ENCODE assay signal across 28 mouse cellular contexts in the genomic region with DNA sequence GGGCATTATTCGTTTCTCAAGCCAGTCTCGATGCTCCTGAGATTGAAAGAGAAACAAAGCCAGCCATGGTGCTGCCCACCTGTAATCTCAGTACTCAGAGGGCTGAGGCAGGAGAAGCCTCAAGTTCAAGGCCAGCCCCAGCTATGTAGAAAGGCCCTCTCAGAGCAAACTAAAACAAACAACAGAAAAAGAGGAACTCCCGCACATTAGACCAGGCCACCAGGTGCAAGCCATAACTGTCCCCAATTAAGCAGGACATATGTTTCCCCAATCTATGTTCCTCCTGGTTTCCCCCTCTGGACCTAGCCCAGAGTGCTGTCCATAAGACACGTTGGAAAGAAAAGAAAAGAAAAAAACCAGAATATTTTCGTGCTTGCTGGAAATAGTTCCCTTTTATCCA.
DNase-seq lines count a peak whose midpoint lies in the region; ATAC-seq and TF ChIP-seq lines count a peak whose summit lies in the region.
"Had no signal": no experiment of that assay in that cellular context is flagged by ENCODE, and none has a peak within 500 bp of the region (broad histone marks: within the 10 kb centered on the region; RNA-seq: fewer than 3 reads in every experiment).

No protein-coding gene starts in this region.

- no peaks in the 10 kb centered on the region for H3K36me3 ChIP-seq in midbrain, embryonic 13.5 days
- no peaks in the 10 kb centered on the region for H3K36me3 ChIP-seq in intestine, postnatal 0 days (ENCODE audit: control insufficient read depth, insufficient read depth)
- H3K36me3 ChIP-seq: embryonic facial prominence, embryonic 13.5 days; embryonic facial prominence, embryonic 15.5 days; forebrain, embryonic 10.5 days; forebrain, embryonic 12.5 days; G1E had no signal

- H3K9me3 ChIP-seq in midbrain, embryonic 13.5 days: no peaks in the 10 kb centered on the region
- H3K9me3 ChIP-seq in intestine, postnatal 0 days (ENCODE audit: control insufficient read depth): no peaks in the 10 kb centered on the region
- H3K9me3 ChIP-seq: embryonic facial prominence, embryonic 13.5 days; embryonic facial prominence, embryonic 15.5 days; forebrain, embryonic 10.5 days; forebrain, embryonic 12.5 days had no signal

- no peaks in the 10 kb centered on the region for H3K27me3 ChIP-seq in midbrain, embryonic 13.5 days
- no peaks in the 10 kb centered on the region for H3K27me3 ChIP-seq in intestine, postnatal 0 days (replicated peaks; ENCODE audit: control insufficient read depth, insufficient read depth, low read length)
- H3K27me3 ChIP-seq: CH12.LX; embryonic facial prominence, embryonic 13.5 days; embryonic facial prominence, embryonic 15.5 days; forebrain, embryonic 12.5 days; Patski had no signal

- no peak overlapping the region for H3K4me2 ChIP-seq in midbrain, embryonic 13.5 days (replicated peaks)
- H3K4me2 ChIP-seq in intestine, postnatal 0 days (replicated peaks; ENCODE audit: low read depth): no peak overlapping the region
- H3K4me2 ChIP-seq: embryonic facial prominence, embryonic 13.5 days; embryonic facial prominence, embryonic 15.5 days; forebrain, embryonic 12.5 days had no signal

- peak; percentile 4 for DNase-seq in 416B (ENCODE audit: low read depth)
- DNase-seq in cerebellum, adult 11 months: no peak
- DNase-seq: adrenal gland, adult 8-10 months; adrenal gland, postnatal 14 days; adrenal gland, postnatal 36 days; B cell, adult 2 months; cerebellum, adult 18-20 months; cerebellum, adult 8-10 months; cerebellum, adult 9-11 months; cerebellum, postnatal 14 days; cerebellum, postnatal 36 days; embryo, embryonic 11 days had no signal

- peak; percentile 51 for ATAC-seq in common myeloid progenitor, adult 5-6 weeks (replicated peaks; ENCODE audit: low read depth, poor library complexity, severe bottlenecking)
- 0 out of 4 replicates have a peak, but pooled peaks have one; percentile 25 to 28 for ATAC-seq in hematopoietic stem cell, adult 5-6 weeks (replicated peaks in 1 of 2; ENCODE audit: insufficient read depth in 1 of 2, low FRiP score in 2 of 2, low TSS enrichment in 1 of 2, low read depth in 1 of 2, poor library complexity in 2 of 2, severe bottlenecking in 2 of 2)
- ATAC-seq in midbrain, embryonic 13.5 days: no peak
- no peak for ATAC-seq in intestine, postnatal 0 days
- ATAC-seq: activated CD4-positive, CD25-positive, alpha-beta regulatory T cell, adult 4 months; CD4-positive, CD25-positive, alpha-beta regulatory T cell, adult 4 months; forebrain, embryonic 14.5 days; forebrain, embryonic 16.5 days; Patski had no signal

- H3K4me1 ChIP-seq in midbrain, embryonic 13.5 days (replicated peaks): no peaks in the 10 kb centered on the region
- no peaks in the 10 kb centered on the region for H3K4me1 ChIP-seq in intestine, postnatal 0 days (replicated peaks; ENCODE audit: control insufficient read depth, insufficient read depth, low read length)
- H3K4me1 ChIP-seq: forebrain, embryonic 12.5 days had no signal

- TF ChIP-seq CTCF in intestine, postnatal 0 days (IDR thresholded peaks at IDR 0.05; ENCODE audit: low read depth): no peak

- WGBS in midbrain, embryonic 13.5 days: 78% methylated on average over 5 of the region's 5 CpGs
- WGBS in intestine, postnatal 0 days: 80% methylated on average over 5 of the region's 5 CpGs

- no peak overlapping the region for H3K4me3 ChIP-seq in midbrain, embryonic 13.5 days (replicated peaks)
- H3K4me3 ChIP-seq in intestine, postnatal 0 days (ENCODE audit: low read depth, low read length): no peak overlapping the region
- H3K4me3 ChIP-seq: embryonic facial prominence, embryonic 13.5 days; embryonic facial prominence, embryonic 15.5 days; erythroblast, embryonic 14.5 days; forebrain, embryonic 10.5 days; forebrain, embryonic 12.5 days had no signal

- H3K27ac ChIP-seq in midbrain, embryonic 13.5 days: no peak overlapping the region
- H3K27ac ChIP-seq in intestine, postnatal 0 days (ENCODE audit: low read depth, low read length): no peak overlapping the region
- H3K27ac ChIP-seq: embryonic facial prominence, embryonic 13.5 days; embryonic facial prominence, embryonic 15.5 days; forebrain, embryonic 10.5 days; forebrain, embryonic 12.5 days had no signal

- H3K9ac ChIP-seq in midbrain, embryonic 13.5 days (replicated peaks): no peak overlapping the region
- no peak overlapping the region for H3K9ac ChIP-seq in intestine, postnatal 0 days (ENCODE audit: low read depth, low read length)
- H3K9ac ChIP-seq: embryonic facial prominence, embryonic 13.5 days; embryonic facial prominence, embryonic 15.5 days; forebrain, embryonic 12.5 days had no signal

Comparison
In these comparisons a context has a peak if more than half of its experiments do, and no peak if none do; other contexts are left out.
1. ATAC-seq: peak in common myeloid progenitor, adult 5-6 weeks (single experiment) and hematopoietic stem cell, adult 5-6 weeks (2 of 2); none in midbrain, embryonic 13.5 days (single experiment) and intestine, postnatal 0 days (single experiment).